Mouse (Mus musculus) G1E-ER4 (cell line): ENCODE results near the gene Wdr61. TPM values are rescaled to one million over a fixed set of nuclear protein-coding genes. Genes with fewer than 3 reads are reported as not detected.

Experiments used
- GATA1 ChIP-seq: IDR thresholded peaks from one replicate; pipeline ENCODE4 v1.8.0; 2012; ENCODE audit warnings: low read length, inconsistent platforms
- polyA plus RNA-seq: library from polyadenylated mRNA; stranded (reverse); fragments of >175 nt; gene quantifications from 2 replicates; pipeline ENCODE4 v1.2.3, GENCODE M21; 2012

The Wdr61 gene
- polyA plus RNA-seq, 1 experiment: 8.2 TPM

DNA sequence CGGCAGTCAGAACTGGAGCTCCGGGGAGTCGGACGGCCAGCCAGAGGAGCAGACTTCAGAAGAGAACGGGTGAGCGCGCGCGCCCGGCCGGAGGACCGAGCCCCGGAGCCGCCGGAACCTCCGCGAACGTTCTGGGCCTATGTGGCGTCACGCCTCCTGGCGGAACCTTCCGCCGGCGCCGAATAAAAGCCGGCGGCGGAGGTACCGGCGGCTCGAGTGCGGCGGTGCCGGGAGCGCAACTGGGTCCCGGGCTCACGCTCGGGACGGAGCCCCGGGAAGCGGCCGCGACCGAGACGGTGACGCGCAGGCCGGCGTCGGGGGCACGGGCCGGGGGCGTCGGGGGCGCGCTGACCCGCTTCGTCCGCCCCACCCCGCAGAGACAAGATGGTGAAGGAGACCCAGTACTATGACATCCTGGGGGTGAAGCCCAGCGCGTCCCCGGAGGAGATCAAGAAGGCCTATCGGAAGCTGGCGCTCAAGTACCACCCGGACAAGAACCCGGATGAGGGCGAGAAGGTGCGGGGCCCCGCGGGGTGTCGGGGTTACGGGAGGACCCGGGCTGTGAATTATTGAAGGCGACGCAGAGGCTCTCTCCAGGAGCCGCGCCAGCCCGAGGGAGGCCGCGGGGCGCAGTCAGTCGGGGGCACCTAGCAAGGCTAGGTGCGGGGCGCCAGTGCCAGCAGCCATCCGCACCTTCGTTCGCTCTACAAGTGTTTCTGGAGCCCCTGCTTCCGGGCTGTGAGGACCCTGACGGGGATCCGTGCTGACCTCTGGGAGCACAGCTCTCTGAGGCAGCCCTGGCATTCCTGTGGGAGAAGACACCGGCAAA, 34.8 kb downstream of the Wdr61 start:
- TF ChIP-seq GATA1: no peak

- no peak for TF ChIP-seq GATA1
Observed at GRCm38 (mm10) chr9:54699087-54699344, 35.3 kb downstream of the Wdr61 start.

DNA sequence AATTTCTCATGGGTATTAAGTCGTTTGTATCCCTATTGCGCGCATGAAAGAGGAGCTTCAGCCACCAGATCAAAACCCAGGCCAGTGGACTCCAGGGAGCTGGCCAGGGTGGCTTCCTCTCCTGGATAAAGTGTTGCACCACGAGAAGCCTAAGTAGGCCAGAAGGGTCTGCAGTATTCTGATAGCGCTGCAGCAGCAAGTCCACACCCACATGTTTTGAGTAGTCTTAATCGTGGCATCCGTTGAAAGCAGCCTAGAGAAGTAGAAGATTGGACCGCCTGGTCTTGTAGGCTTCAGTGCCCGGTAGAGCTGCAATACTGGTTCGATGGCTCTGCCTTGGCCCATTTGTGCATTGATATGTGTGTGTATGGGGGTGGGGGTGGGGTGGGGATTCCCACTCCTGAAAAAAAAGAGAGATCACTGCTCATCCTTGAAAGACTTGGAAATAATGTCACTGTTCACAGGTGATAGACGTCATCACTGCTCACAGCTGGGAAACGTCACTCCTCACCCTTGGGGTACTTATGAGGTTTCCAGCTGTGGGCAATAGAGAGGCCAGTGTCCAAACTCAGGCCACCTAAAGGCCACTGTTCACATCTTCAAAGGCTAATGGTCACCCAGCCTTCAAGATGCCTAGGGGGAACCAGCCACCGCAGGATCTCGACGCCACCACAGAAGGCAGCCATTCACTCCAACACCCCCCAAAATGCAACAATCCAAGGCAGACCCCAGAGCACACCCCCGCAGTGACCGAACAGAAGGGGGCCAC, 35.8 kb downstream of the Wdr61 start, which contains the start of gene Dnaja4:
Dnaja4 (plus strand) TSS at position 556 of the 769 bp plus-strand sequence.
- no peak for TF ChIP-seq GATA1

DNA sequence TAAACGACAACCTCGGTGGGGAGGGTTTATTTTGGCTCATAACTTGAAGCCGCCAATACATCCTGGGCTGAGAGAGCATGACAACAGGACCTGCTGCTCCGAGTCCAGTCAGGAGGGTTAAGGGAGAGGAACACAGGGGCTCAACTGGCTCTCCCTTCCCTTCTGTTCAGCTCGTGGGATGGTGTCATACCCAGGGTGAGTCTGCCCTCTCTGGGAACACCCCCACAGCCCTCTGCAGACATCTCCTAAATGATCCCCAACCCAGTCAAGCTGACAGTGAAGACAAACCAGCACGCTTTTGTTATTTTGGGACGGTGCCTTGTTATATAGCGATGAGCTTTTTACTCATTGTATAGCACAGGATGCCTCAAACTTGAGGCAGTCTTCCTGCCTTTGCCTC, 44.9 kb downstream of the Wdr61 start:
- no peak for TF ChIP-seq GATA1

DNA sequence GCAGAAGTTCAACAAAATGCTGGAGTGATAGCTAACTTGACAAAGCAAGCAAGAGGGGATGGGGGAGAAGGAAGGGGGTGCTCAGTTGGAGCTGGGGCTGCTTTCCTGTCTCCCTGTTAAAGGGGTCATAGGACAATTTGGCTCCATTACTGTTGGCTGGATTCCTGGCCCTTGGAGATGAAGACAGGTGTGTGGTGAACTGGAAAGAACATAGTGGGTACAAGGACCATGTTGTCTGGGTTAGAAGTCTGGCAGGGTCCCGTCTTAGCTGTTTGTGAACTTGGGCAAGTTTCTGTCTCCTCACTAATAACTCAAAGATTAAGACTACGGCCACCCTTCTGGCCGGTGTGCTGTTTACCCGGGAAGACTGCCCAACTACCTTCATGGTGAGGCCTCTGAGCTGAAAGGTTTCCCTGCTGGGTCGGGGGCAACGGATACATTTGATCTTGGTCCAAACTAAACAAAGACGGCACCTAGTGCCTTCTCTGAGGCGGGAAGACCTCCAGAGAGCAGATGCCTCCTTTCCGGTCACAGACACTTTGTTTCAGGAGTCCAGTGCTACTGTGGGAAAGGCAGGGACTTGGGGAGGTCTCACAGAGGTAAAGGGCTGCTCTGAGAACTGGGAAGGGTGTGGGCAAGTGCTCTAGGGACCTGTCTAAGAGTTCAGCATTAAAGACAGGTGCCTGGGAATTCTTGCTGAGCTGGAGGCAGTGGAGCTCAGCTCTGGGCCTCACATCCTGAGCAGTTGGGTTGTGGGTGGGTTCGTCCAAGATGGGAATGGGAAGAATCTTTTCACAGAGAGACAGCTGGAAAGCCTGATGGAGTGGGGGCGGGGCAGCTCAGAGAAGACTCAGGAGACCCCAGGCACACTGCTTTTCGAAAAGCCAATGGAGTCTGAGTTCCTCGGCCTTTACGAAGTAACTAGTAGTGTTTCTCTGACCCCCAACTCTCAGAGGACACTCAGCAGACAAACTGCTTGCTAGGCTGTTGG, 46.8 kb downstream of the Wdr61 start:
- TF ChIP-seq GATA1: no peak

- TF ChIP-seq GATA1: no peak
Observed at GRCm38 (mm10) chr9:54683814-54684605, 50.3 kb downstream of the Wdr61 start.

DNA sequence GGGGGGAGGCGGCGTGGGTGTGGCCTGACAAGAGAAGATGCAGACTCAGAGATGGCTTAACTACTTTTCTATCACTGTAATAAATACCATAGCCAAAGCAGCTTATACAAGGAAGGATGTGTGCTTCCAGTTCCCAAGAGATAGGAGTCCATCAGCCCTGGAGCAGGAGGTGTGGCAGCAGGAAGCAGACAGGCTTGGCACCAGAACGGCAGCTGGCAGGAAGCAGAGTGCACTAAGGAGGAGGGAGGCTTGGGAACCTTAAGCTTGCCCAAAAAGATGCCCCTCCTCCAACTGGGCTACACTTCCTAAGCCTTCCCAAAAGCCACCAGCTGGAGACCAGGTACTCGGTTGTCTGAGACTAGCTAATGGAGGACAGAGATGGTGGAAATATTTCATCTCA, 51.5 kb downstream of the Wdr61 start:
- TF ChIP-seq GATA1: no peak

DNA sequence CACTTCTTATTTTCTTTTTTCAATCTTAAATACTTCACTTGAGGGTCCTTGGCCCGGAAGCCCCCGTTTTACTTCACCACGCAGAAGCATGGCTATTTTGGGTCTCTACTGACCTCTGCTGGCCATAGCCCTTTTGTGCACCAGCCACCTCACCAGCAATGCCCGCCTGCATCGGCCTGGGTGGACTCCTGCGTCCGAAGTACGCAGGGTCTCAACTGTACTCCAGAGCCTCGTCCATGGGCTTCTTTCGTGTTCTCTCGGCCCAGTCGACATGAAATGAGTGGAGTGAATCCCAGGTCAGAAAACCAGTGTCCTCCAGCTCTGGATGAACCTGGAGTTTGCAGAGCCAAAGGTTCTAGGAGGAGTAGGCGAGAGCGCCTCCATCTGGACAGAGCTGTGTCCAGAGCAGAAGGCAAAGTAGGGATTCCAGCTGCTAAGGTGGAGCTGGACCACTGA, 57.8 kb downstream of the Wdr61 start:
- no peak for TF ChIP-seq GATA1

DNA sequence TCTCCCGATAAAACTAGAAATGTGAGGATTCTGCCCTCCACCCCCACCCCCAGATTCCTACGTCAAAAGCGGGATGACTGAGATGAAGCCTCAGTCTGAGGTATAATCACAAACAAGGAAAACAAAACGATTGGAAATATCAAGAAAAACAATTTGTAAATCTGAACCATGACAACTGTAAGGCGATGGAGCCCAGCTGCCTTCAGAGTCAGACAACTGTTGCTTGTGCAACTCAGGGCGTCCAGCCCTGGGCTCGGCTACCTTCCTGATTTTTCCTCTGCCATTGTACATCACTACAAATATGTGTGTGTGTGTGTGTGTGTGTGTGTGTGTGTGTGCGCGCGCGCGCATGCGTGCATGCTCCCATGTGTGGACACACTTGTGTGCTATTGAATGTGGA, 60.4 kb downstream of the Wdr61 start:
- no peak for TF ChIP-seq GATA1

DNA sequence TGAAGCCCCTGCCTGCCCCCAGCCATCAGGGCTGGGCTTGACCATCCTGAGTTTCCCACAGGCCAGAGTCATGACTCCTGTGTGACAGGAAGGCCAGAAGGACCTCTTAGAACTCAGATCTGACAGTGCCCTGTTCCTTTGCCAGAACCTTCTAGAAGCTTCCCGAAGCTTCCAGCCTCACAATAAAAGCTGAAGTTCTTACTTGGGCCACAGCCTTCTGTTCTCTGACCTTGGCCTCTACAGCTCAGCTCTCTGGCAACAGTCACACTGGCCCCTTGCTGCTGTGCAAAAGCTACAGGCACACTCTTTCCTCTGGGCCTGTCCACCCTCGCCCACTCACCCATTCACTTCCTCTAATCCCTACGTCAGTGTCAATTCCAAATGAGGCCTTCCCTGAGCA, 62.4 kb downstream of the Wdr61 start:
- TF ChIP-seq GATA1: no peak

- no peak for TF ChIP-seq GATA1
Observed at GRCm38 (mm10) chr9:54668455-54668854, 65.9 kb downstream of the Wdr61 start.

DNA sequence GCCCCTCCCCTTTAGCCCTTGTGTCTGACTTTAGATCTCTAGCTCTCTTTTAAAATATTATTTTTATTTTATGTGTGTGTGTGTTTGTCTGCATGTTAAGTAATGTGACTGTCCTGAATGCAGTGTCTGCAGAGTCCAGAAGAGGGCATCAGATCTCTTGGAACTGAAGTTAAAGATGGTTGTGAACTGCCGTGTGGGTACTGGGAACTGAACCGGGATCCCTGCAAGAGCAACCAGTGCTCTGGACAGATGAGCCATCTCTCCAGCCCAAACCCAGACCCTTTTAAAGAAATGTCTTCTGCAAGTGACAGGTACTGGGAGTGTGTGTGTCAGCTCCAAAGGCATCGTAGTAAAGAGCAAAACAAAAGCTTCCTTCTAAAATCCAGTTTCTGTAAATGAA, 68.2 kb downstream of the Wdr61 start:
- no peak for TF ChIP-seq GATA1

Other genes with a start within 250 kb of the Wdr61 start
- gene Dmxl2, start 232.9 kb downstream of the Wdr61 start, polyA plus RNA-seq: not detected in 2 replicates
- gene Sh2d7, start 195.5 kb downstream of the Wdr61 start, polyA plus RNA-seq: not detected in 2 replicates
- gene Cib2, start 174.3 kb downstream of the Wdr61 start, polyA plus RNA-seq: 0.04 and 0.06 TPM in 2 replicates
- gene Idh3a, start 148.2 kb downstream of the Wdr61 start, polyA plus RNA-seq: 21.1 and 25.0 TPM in 2 replicates
- 0.02 TPM in 1 of 2 replicates, not detected in the other for gene Acsbg1, start 72.6 kb downstream of the Wdr61 start, polyA plus RNA-seq
- not detected in 2 replicates for gene Dnaja4, start 35.6 kb downstream of the Wdr61 start, polyA plus RNA-seq
- gene Crabp1, start 30.2 kb upstream of the Wdr61 start, polyA plus RNA-seq: not detected in 2 replicates
- gene Ireb2, start 129.3 kb upstream of the Wdr61 start, polyA plus RNA-seq: 1.0 and 1.7 TPM in 2 replicates
- gene Hykk, start 182.8 kb upstream of the Wdr61 start, polyA plus RNA-seq: not detected in 2 replicates
- gene Psma4, start 216.3 kb upstream of the Wdr61 start, polyA plus RNA-seq: 6.4 and 13.1 TPM in 2 replicates
- not detected in 2 replicates for gene AY074887, start 216.5 kb upstream of the Wdr61 start, polyA plus RNA-seq
- gene Chrna5, start 246.4 kb upstream of the Wdr61 start, polyA plus RNA-seq: 0.04 TPM in 1 of 2 replicates, not detected in the other